Mouse (Mus musculus) forebrain, embryonic 11.5 days (tissue): ENCODE measurements around the gene Inca1. TPM values are rescaled to one million over a fixed set of nuclear protein-coding genes. Genes with fewer than 3 reads are reported as not detected.
A peak's percentile ranks its signal among the peaks of the same experiment; 100 is the strongest.

Experiments
- ATAC-seq: fragments of 200-750 bp; cut with Nextera tagmentation; replicated peaks from 2 replicates; pipeline ENCODE4 v1.8.0; 2017; ENCODE audit warnings: moderate TSS enrichment; ENCODE audit not compliant: low FRiP score
- DNase-seq: peaks from one replicate; pipeline ENCODE4 v3.0.0-alpha.2; 2017; ENCODE audit warnings: low spot score
- H3K27ac ChIP-seq: fragments of 300-500 bp; sonication (generic); 2 replicates; pipeline ENCODE4 v1.5.1; 2014; ENCODE audit warnings: low read depth, low read length
- H3K27me3 ChIP-seq: fragments of 300-500 bp; sonication (generic); 2 replicates; pipeline ENCODE4 v1.6.1; 2014; ENCODE audit warnings: mild to moderate bottlenecking, low read length, mixed read lengths; ENCODE audit not compliant: control insufficient read depth, insufficient read depth
- H3K36me3 ChIP-seq: fragments of 300-500 bp; sonication (generic); 2 replicates; pipeline ENCODE4 v1.6.1; 2014; ENCODE audit warnings: mild to moderate bottlenecking, low read length, moderate library complexity, mixed read lengths; ENCODE audit not compliant: control insufficient read depth, insufficient read depth
- H3K4me1 ChIP-seq: fragments of 300-500 bp; sonication (generic); replicated peaks from 2 replicates; pipeline ENCODE4 v1.6.1; 2014; ENCODE audit warnings: low read length, mixed read lengths; ENCODE audit not compliant: control insufficient read depth, insufficient read depth
- H3K4me2 ChIP-seq: fragments of 300-500 bp; sonication (generic); 2 replicates; pipeline ENCODE4 v1.6.1; 2014; ENCODE audit warnings: low read depth, mild to moderate bottlenecking, low read length, moderate library complexity, mixed read lengths; ENCODE audit not compliant: severe bottlenecking
- H3K4me3 ChIP-seq: fragments of 300-500 bp; sonication (generic); 2 replicates; pipeline ENCODE4 v1.5.1; 2014; ENCODE audit warnings: low read depth, low read length
- H3K9ac ChIP-seq: fragments of 300-500 bp; sonication (generic); 2 replicates; pipeline ENCODE4 v1.6.1; 2014; ENCODE audit warnings: low read length
- H3K9me3 ChIP-seq: fragments of 300-500 bp; sonication (generic); 2 replicates; pipeline ENCODE4 v1.6.1; 2016; ENCODE audit warnings: low read length, mixed read lengths; ENCODE audit not compliant: control insufficient read depth
- WGBS: fragments of 180-500 bp; shearing (Covaris S2); extraction: QIAGEN DNeasy Blood & Tissue Kit; methylation state at CpG from one replicate; pipeline ENCODE4 v1.1.7; 2014; 5-methylcytosine and 5-hydroxymethylcytosine counted together
- microRNA-seq: library from miRNA; unstranded; fragments of <30 nt; microRNA quantifications from one replicate; pipeline ENCODE4, GENCODE M21; 2016; ENCODE audit not compliant: insufficient number of aligned reads
- polyA plus RNA-seq: library from polyadenylated mRNA; unstranded; fragments of >200 nt; fragmentation: Nextera tagmentation; extraction: Ambion mirVana; gene quantifications from 2 replicates; pipeline ENCODE4 v1.2.1, GENCODE M21; 2014

Gene Inca1
- polyA plus RNA-seq, 1 experiment from 2014 or later, result 0.65 TPM

GRCm38 (mm10) chr11:70644564-70645103, 55.3 kb downstream of the Inca1 start:
- no peaks in the 10 kb centered on the region for H3K9me3 ChIP-seq
- ATAC-seq (no peak), DNase-seq (peak; percentile 50)
- H3K4me3 ChIP-seq, result no peak overlapping the region
- H3K9ac ChIP-seq, result no peak overlapping the region
- peaks cover 9% of the 10 kb centered on the region for H3K36me3 ChIP-seq
- 97% methylated on average over 8 of the region's 8 CpGs for WGBS
- no peaks in the 10 kb centered on the region for H3K27me3 ChIP-seq
- H3K4me2 ChIP-seq, result no peak overlapping the region
- peaks cover 16% of the 10 kb centered on the region; the same call in 1 of the 2 replicates for H3K4me1 ChIP-seq
- no peak overlapping the region for H3K27ac ChIP-seq

- Histone ChIP-seq H3K27ac (no peak overlapping the region), H3K4me3 (no peak overlapping the region), H3K4me2 (no peak overlapping the region), H3K27me3 (no peaks in the 10 kb centered on the region), H3K36me3 (peaks cover 3% of the 10 kb centered on the region; the same call in 1 of the 2 replicates), H3K4me1 (peaks cover 11% of the 10 kb centered on the region; the same call in 1 of the 2 replicates), H3K9ac (no peak overlapping the region), H3K9me3 (no peaks in the 10 kb centered on the region)
- no peak for DNase-seq
- WGBS, result 91% methylated on average over 6 of the region's 6 CpGs
- no peak for ATAC-seq
Observed at GRCm38 (mm10) chr11:70643051-70643450, 56.9 kb downstream of the Inca1 start.

GRCm38 (mm10) chr11:70641241-70641640, 58.7 kb downstream of the Inca1 start:
- 88% methylated on average over 7 of the region's 7 CpGs for WGBS
- ATAC-seq, result no peak
- H3K4me3 ChIP-seq, result no peak overlapping the region

GRCm38 (mm10) chr11:70639976-70640375, 60.0 kb downstream of the Inca1 start:
- H3K4me1 ChIP-seq, result no peaks in the 10 kb centered on the region
- H3K36me3 ChIP-seq, result peaks cover 3% of the 10 kb centered on the region; the same call in 1 of the 2 replicates
- no peak overlapping the region for H3K4me3 ChIP-seq
- H3K9ac ChIP-seq, result no peak overlapping the region
- no peak overlapping the region for H3K27ac ChIP-seq
- no peaks in the 10 kb centered on the region for H3K9me3 ChIP-seq
- DNase-seq, result no peak
- no peak for ATAC-seq
- no peak overlapping the region for H3K4me2 ChIP-seq
- WGBS, result 85% methylated on average over 8 of the region's 8 CpGs
- H3K27me3 ChIP-seq, result no peaks in the 10 kb centered on the region

More at GRCm38 (mm10) chr11:70641241-70641640, 58.7 kb downstream of the Inca1 start:
- Histone ChIP-seq H3K27ac (no peak overlapping the region), H3K27me3 (no peaks in the 10 kb centered on the region), H3K9ac (no peak overlapping the region), H3K9me3 (no peaks in the 10 kb centered on the region), H3K36me3 (peaks cover 3% of the 10 kb centered on the region; the same call in 1 of the 2 replicates), H3K4me1 (peaks cover 6% of the 10 kb centered on the region; the same call in 1 of the 2 replicates), H3K4me2 (no peak overlapping the region)
- no peak for DNase-seq

GRCm38 (mm10) chr11:70638714-70639278, 61.2 kb downstream of the Inca1 start, which contains the start of gene Gp1ba:
TSS of gene Gp1ba (plus strand) at chr11:70639122.
- Histone ChIP-seq H3K9ac (no peak within 1 kb of the TSS), H3K4me3 (no peak within 1 kb of the TSS), H3K27me3 (no peaks in the 10 kb centered on the region), H3K4me2 (no peak within 1 kb of the TSS), H3K27ac (no peak within 1 kb of the TSS), H3K9me3 (no peaks in the 10 kb centered on the region), H3K4me1 (no peaks in the 10 kb centered on the region), H3K36me3 (no peaks in the 10 kb centered on the region)
- whole genome bisulfite sequencing, result 58% methylated on average over 5 of the region's 5 CpGs
- DNase-seq, result no peak
- no peak for ATAC-seq

Small RNAs within 50 kb of the gene (microRNA-seq; reads per million reads assigned to microRNA genes)
- not detected for gene Mir6925

Other genes starting within 250 kb of the Inca1 start
- 40.9 and 46.0 TPM in 2 replicates for gene Med11, start 248.2 kb downstream of the Inca1 start, polyA plus RNA-seq
- 0.21 and 0.27 TPM in 2 replicates for gene Zmynd15, start 240.7 kb downstream of the Inca1 start, polyA plus RNA-seq
- gene Cxcl16, start 240.2 kb downstream of the Inca1 start, polyA plus RNA-seq, result 0.81 and 1.1 TPM in 2 replicates
- gene Tm4sf5, start 194.9 kb downstream of the Inca1 start, polyA plus RNA-seq, result 0.91 TPM in 1 of 2 replicates, not detected in the other
- not detected in 2 replicates for gene Vmo1, start 185.5 kb downstream of the Inca1 start, polyA plus RNA-seq
- gene Gltpd2, start 181.0 kb downstream of the Inca1 start, polyA plus RNA-seq, result 0.35 and 0.56 TPM in 2 replicates
- 812 and 901 TPM in 2 replicates for gene Psmb6, start 174.8 kb downstream of the Inca1 start, polyA plus RNA-seq
- not detected in 2 replicates for gene Gm40193, start 167.2 kb downstream of the Inca1 start, polyA plus RNA-seq
- 3.2 and 3.8 TPM in 2 replicates for gene Pld2, start 160.1 kb downstream of the Inca1 start, polyA plus RNA-seq
- gene Mink1, start 137.3 kb downstream of the Inca1 start, polyA plus RNA-seq, result 17.7 and 21.1 TPM in 2 replicates
- gene 4930544D05Rik, start 84.3 kb downstream of the Inca1 start, polyA plus RNA-seq, result not detected in 2 replicates
- not detected in 2 replicates for gene Chrne, start 80.9 kb downstream of the Inca1 start, polyA plus RNA-seq
- gene Gp1ba, start 61.0 kb downstream of the Inca1 start, polyA plus RNA-seq, result 1.1 and 1.3 TPM in 2 replicates
- gene Rnf167, start 52.9 kb downstream of the Inca1 start, polyA plus RNA-seq, result 88.0 and 90.0 TPM in 2 replicates
- 129 and 137 TPM in 2 replicates for gene Slc25a11, start 52.7 kb downstream of the Inca1 start, polyA plus RNA-seq
- gene Pfn1, start 45.5 kb downstream of the Inca1 start, polyA plus RNA-seq, result 1,387 and 1,399 TPM in 2 replicates
- gene Eno3, start 43.0 kb downstream of the Inca1 start, polyA plus RNA-seq, result 16.6 and 17.4 TPM in 2 replicates
- 160 and 167 TPM in 2 replicates for gene Spag7, start 30.7 kb downstream of the Inca1 start, polyA plus RNA-seq
- 10.8 and 11.4 TPM in 2 replicates for gene Camta2, start 12.1 kb downstream of the Inca1 start, polyA plus RNA-seq
- gene Kif1c, start 393 bp upstream of the Inca1 start, polyA plus RNA-seq, result 6.4 and 6.9 TPM in 2 replicates
- gene Zfp3, start 64.1 kb upstream of the Inca1 start, polyA plus RNA-seq, result 9.2 and 10.4 TPM in 2 replicates
- not detected in 2 replicates for gene Scimp, start 112.4 kb upstream of the Inca1 start, polyA plus RNA-seq
- 41.2 and 42.7 TPM in 2 replicates for gene Rabep1, start 144.6 kb upstream of the Inca1 start, polyA plus RNA-seq